Mouse (Mus musculus): ENCODE results near the gene Cacna1s. TPM values are rescaled to one million over a fixed set of nuclear protein-coding genes. Genes with fewer than 3 reads are reported as not detected.

Cacna1s gene
- total RNA-seq, 1 experiment, result 15.8 TPM

DNA sequence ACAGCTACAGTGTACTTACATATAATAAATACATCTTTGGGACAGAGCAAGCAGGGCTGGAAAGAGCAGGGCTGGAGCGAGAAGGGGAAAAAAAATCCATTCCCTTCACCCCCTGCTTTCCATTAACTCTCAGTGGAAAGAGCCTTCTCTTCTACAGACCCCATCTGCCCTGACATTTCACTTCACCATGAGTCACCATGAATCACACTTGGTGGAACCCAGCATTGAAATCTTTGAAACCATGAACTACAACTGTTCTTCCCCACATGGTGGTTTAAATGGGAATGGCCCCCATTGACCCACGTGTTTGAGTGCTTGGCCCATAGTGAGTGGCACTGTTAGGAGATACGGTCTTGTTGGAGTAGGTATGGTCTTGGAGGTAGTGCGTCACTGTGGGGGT is 42.3 kb upstream of the Cacna1s start:
- no peak for DNase-seq (ENCODE audit: low read depth, low spot score)
- H3K27ac ChIP-seq (ENCODE audit: insufficient read depth, low read depth, low read length, poor library complexity, severe bottlenecking), result no peak overlapping the region
- in situ Hi-C loops (cut with MboI; ENCODE audit: low sequenced_read_pairs in 2 of 2, unreplicated experiment in 2 of 2), result no loop called here
- H3K9ac ChIP-seq (ENCODE audit: insufficient read depth, low read depth, low read length, poor library complexity, severe bottlenecking), result no peak overlapping the region
- no peak overlapping the region for H3K4me3 ChIP-seq (ENCODE audit: insufficient read depth in 1 of 2, low read depth in 1 of 2, low read length in 2 of 2, poor library complexity in 1 of 2, severe bottlenecking in 1 of 2)
- TF ChIP-seq ZC3H11A (IDR thresholded peaks at IDR 0.05; ENCODE audit: borderline replicate concordance, low read depth, low read length) (no peak), MAFK (IDR thresholded peaks at IDR 0.05; ENCODE audit: insufficient read depth, low read depth, low read length) (no peak), HCFC1 (IDR thresholded peaks at IDR 0.05; ENCODE audit: borderline replicate concordance, insufficient read depth, low read length) (no peak), ZNF384 (IDR thresholded peaks at IDR 0.05; ENCODE audit: low read depth, low read length) (no peak), CHD2 (IDR thresholded peaks at IDR 0.05; ENCODE audit: low read depth, low read length) (no peak)
- no peaks in the 10 kb centered on the region; a peak in 1 of 4 replicates for H3K4me1 ChIP-seq (ENCODE audit: control insufficient read depth in 2 of 2, insufficient read depth in 2 of 2, low read length in 2 of 2, poor library complexity in 1 of 2)
- no peaks in the 10 kb centered on the region for H3K9me3 ChIP-seq (ENCODE audit: control insufficient read depth, insufficient read depth, low read depth, low read length)
- no peaks in the 10 kb centered on the region for H3K36me3 ChIP-seq (ENCODE audit: control insufficient read depth, insufficient read depth, low read length, poor library complexity, severe bottlenecking)

- H3K36me3 ChIP-seq (ENCODE audit: control insufficient read depth, insufficient read depth, low read length, poor library complexity, severe bottlenecking), result no peaks in the 10 kb centered on the region
- DNase-seq (ENCODE audit: low read depth, low spot score), result no peak
- no peak overlapping the region for H3K27ac ChIP-seq (ENCODE audit: insufficient read depth, low read depth, low read length, poor library complexity, severe bottlenecking)
- TF ChIP-seq MAFK (IDR thresholded peaks at IDR 0.05; ENCODE audit: insufficient read depth, low read depth, low read length) (no peak), HCFC1 (IDR thresholded peaks at IDR 0.05; ENCODE audit: borderline replicate concordance, insufficient read depth, low read length) (no peak), ZC3H11A (IDR thresholded peaks at IDR 0.05; ENCODE audit: borderline replicate concordance, low read depth, low read length) (no peak), CHD2 (IDR thresholded peaks at IDR 0.05; ENCODE audit: low read depth, low read length) (no peak), ZNF384 (IDR thresholded peaks at IDR 0.05; ENCODE audit: low read depth, low read length) (no peak)
- in situ Hi-C loops (cut with MboI; ENCODE audit: low sequenced_read_pairs in 2 of 2, unreplicated experiment in 2 of 2), result no loop called here
- H3K4me1 ChIP-seq (ENCODE audit: control insufficient read depth in 2 of 2, insufficient read depth in 2 of 2, low read length in 2 of 2, poor library complexity in 1 of 2), result peaks cover 0 to 3% of the 10 kb centered on the region in 2 experiments; a peak in 1 of 4 replicates
- no peak overlapping the region for H3K4me3 ChIP-seq (ENCODE audit: insufficient read depth in 1 of 2, low read depth in 1 of 2, low read length in 2 of 2, poor library complexity in 1 of 2, severe bottlenecking in 1 of 2)
- H3K9me3 ChIP-seq (ENCODE audit: control insufficient read depth, insufficient read depth, low read depth, low read length), result no peaks in the 10 kb centered on the region
- no peak overlapping the region for H3K9ac ChIP-seq (ENCODE audit: insufficient read depth, low read depth, low read length, poor library complexity, severe bottlenecking)
Measured at GRCm38 (mm10) chr1:136013513-136013912, 39.0 kb upstream of the Cacna1s start.

GRCm38 (mm10) chr1:136014796-136015502 is 37.6 kb upstream of the Cacna1s start:
- Histone ChIP-seq H3K9ac (ENCODE audit: insufficient read depth, low read depth, low read length, poor library complexity, severe bottlenecking) (no peak overlapping the region), H3K4me1 (ENCODE audit: control insufficient read depth in 2 of 2, insufficient read depth in 2 of 2, low read length in 2 of 2, poor library complexity in 1 of 2) (peaks cover 0 to 7% of the 10 kb centered on the region in 2 experiments), H3K36me3 (ENCODE audit: control insufficient read depth, insufficient read depth, low read length, poor library complexity, severe bottlenecking) (no peaks in the 10 kb centered on the region), H3K4me3 (ENCODE audit: insufficient read depth in 1 of 2, low read depth in 1 of 2, low read length in 2 of 2, poor library complexity in 1 of 2, severe bottlenecking in 1 of 2) (no peak overlapping the region), H3K9me3 (ENCODE audit: control insufficient read depth, insufficient read depth, low read depth, low read length) (no peaks in the 10 kb centered on the region), H3K27ac (ENCODE audit: insufficient read depth, low read depth, low read length, poor library complexity, severe bottlenecking) (no peak overlapping the region)
- no peak for DNase-seq (ENCODE audit: low read depth, low spot score)
- TF ChIP-seq HCFC1 (IDR thresholded peaks at IDR 0.05; ENCODE audit: borderline replicate concordance, insufficient read depth, low read length), result no peak
- no peak for TF ChIP-seq CHD2 (IDR thresholded peaks at IDR 0.05; ENCODE audit: low read depth, low read length)
- no peak for TF ChIP-seq MAFK (IDR thresholded peaks at IDR 0.05; ENCODE audit: insufficient read depth, low read depth, low read length)
- TF ChIP-seq ZC3H11A (IDR thresholded peaks at IDR 0.05; ENCODE audit: borderline replicate concordance, low read depth, low read length), result no peak
- in situ Hi-C loops (cut with MboI; ENCODE audit: low sequenced_read_pairs in 2 of 2, unreplicated experiment in 2 of 2), result no loop called here

DNA sequence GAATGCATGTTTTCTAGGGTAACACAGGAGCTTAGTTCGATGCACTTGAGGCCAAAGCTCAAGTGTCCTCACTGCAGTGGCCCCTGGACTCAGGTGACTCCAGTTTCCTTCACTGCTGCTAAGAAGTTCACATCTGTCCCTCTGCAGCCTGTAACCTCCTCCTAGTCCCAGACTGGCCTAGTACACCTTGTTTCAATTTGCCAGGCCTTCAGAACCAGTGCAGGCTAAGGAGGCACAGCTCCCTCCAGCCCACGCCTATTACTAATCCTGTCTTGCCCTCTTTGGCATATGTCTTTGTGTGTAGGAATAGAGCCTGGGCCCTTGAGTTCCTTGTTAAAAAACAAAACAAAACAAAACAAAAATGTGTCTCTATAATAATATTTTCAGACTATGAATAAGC is 35.2 kb upstream of the Cacna1s start:
- Histone ChIP-seq H3K4me3 (ENCODE audit: insufficient read depth in 1 of 2, low read depth in 1 of 2, low read length in 2 of 2, poor library complexity in 1 of 2, severe bottlenecking in 1 of 2) (no peak overlapping the region), H3K4me1 (ENCODE audit: control insufficient read depth in 2 of 2, insufficient read depth in 2 of 2, low read length in 2 of 2, poor library complexity in 1 of 2) (peaks cover 0 to 7% of the 10 kb centered on the region in 2 experiments), H3K9me3 (ENCODE audit: control insufficient read depth, insufficient read depth, low read depth, low read length) (no peaks in the 10 kb centered on the region), H3K9ac (ENCODE audit: insufficient read depth, low read depth, low read length, poor library complexity, severe bottlenecking) (peak overlapping the region; percentile 32; the same call in 1 of the 2 replicates), H3K27ac (ENCODE audit: insufficient read depth, low read depth, low read length, poor library complexity, severe bottlenecking) (0 out of 2 replicates have a peak overlapping the region, but pooled peaks have one; percentile 22), H3K36me3 (ENCODE audit: control insufficient read depth, insufficient read depth, low read length, poor library complexity, severe bottlenecking) (peaks cover 4% of the 10 kb centered on the region; the same call in 1 of the 2 replicates)
- in situ Hi-C loops (cut with MboI; ENCODE audit: low sequenced_read_pairs in 2 of 2, unreplicated experiment in 2 of 2), result no loop called here
- no peak for DNase-seq (ENCODE audit: low read depth, low spot score)
- no peak for TF ChIP-seq ZC3H11A (IDR thresholded peaks at IDR 0.05; ENCODE audit: borderline replicate concordance, low read depth, low read length)
- TF ChIP-seq CHD2 (IDR thresholded peaks at IDR 0.05; ENCODE audit: low read depth, low read length), result no peak
- TF ChIP-seq MAFK (IDR thresholded peaks at IDR 0.05; ENCODE audit: insufficient read depth, low read depth, low read length), result no peak

All from ES-E14 (cell line).